Mouse (Mus musculus) erythroblast, embryonic 14.5 days (primary cell): ENCODE data around the gene Gpr182. TPM values are rescaled to one million over a fixed set of nuclear protein-coding genes. Genes with fewer than 3 reads are reported as not detected.
A peak's percentile ranks its signal among the peaks of the same experiment; 100 is the strongest.

ENCODE experiments used
- H3K27me3 ChIP-seq: 2 replicates; pipeline ENCODE4 v1.6.1; 2012; ENCODE audit warnings: inconsistent platforms; ENCODE audit not compliant: control insufficient read depth
- H3K36me3 ChIP-seq: 2 replicates; pipeline ENCODE4 v1.6.1; 2012; ENCODE audit warnings: mild to moderate bottlenecking, inconsistent platforms; ENCODE audit not compliant: control insufficient read depth
- H3K4me1 ChIP-seq: 2 replicates; pipeline ENCODE4 v1.6.1; 2012; ENCODE audit warnings: inconsistent platforms; ENCODE audit not compliant: control insufficient read depth
- H3K4me3 ChIP-seq: replicated peaks from 2 replicates; pipeline ENCODE3; 2012; ENCODE audit warnings: moderate library complexity, mild to moderate bottlenecking, inconsistent platforms
- H3K9me3 ChIP-seq: 2 replicates; pipeline ENCODE4 v1.6.1; 2012; ENCODE audit warnings: low read length, inconsistent platforms, mixed read lengths; ENCODE audit not compliant: control insufficient read depth
- GATA1 ChIP-seq: IDR thresholded peaks from 2 replicates; pipeline ENCODE4 v1.6.1; 2012; ENCODE audit warnings: low read length, inconsistent platforms, mixed read lengths
- TAL1 ChIP-seq: IDR thresholded peaks from 3 replicates; pipeline ENCODE4 v1.6.1; 2012; ENCODE audit warnings: low read length, inconsistent platforms, mixed read lengths
- polyA plus RNA-seq: library from polyadenylated mRNA; stranded (reverse); fragments of >175 nt; gene quantifications from 2 replicates; pipeline ENCODE4 v1.2.3, GENCODE M21; 2012

The Gpr182 gene
- polyA plus RNA-seq, 1 experiment: 0.12 TPM

GRCm38 (mm10) chr10:127730285-127730932 lies 21.1 kb downstream of the Gpr182 start:
- peak; percentile 50 for TF ChIP-seq TAL1
- peak; percentile 40; the same call in 1 of the 2 replicates for TF ChIP-seq GATA1
- Histone ChIP-seq H3K9me3 (0 out of 2 replicates have a peak, but pooled peaks cover 2% of the 10 kb centered on the region), H3K36me3 (peaks cover 15% of the 10 kb centered on the region), H3K4me3 (peak overlapping the region; percentile 21), H3K4me1 (peaks cover 96% of the 10 kb centered on the region), H3K27me3 (peaks cover 12% of the 10 kb centered on the region)

DNA sequence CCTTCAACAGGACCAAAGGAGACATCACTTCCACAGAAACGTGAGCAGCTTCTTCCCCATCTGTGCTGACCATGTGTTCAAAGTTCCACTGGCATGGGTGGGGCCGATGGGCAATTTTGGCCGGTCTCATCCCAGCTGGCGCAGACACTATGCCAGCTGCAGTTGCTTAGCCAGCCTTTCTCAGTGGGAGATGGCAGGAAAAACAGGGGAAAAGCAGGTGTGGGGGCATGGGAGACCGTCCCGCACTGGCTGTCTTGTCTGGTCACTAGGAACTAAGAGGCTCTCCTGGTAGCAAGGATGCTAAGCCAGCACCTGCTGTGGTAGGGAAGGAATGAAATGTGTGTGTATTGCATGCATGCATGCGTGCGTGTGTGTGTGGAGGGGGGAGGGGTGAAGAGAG lies 23.1 kb downstream of the Gpr182 start:
- Histone ChIP-seq H3K36me3 (peaks cover 15% of the 10 kb centered on the region), H3K27me3 (peaks cover 15% of the 10 kb centered on the region), H3K4me3 (no peak overlapping the region), H3K9me3 (no peaks in the 10 kb centered on the region), H3K4me1 (peaks cover 95% of the 10 kb centered on the region)
- TF ChIP-seq GATA1: no peak
- TF ChIP-seq TAL1: no peak

DNA sequence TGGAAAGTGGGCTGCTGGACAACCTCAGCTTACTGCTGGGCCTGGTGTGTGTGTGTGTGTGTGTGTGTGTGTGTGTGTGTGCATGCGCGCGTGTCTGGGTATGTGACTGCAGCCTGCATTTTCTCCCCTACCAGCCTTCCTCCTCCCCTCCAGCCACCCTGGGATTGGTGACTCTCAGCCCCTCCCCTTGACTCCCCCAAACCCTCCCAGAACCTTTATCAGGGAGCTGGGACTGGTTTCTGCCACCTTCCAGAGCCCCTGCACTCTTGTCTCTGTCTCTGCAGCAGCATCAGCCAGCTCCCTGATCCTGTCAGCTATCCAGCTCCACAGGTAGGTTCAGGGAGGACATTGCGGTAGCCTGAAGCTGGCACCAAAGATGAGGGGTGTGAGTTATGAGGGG lies 26.4 kb downstream of the Gpr182 start:
- Histone ChIP-seq H3K36me3 (peaks cover 15% of the 10 kb centered on the region), H3K4me1 (peaks cover 78% of the 10 kb centered on the region), H3K27me3 (peaks cover 45% of the 10 kb centered on the region)

GRCm38 (mm10) chr10:127724178-127724577 lies 27.4 kb downstream of the Gpr182 start, which contains the start of gene Tac2:
Tac2 (plus strand) TSS chr10:127724478.
- TF ChIP-seq TAL1: no peak
- TF ChIP-seq GATA1: no peak
- Histone ChIP-seq H3K4me1 (peaks cover 69% of the 10 kb centered on the region), H3K27me3 (peaks cover 55% of the 10 kb centered on the region), H3K36me3 (peaks cover 9% of the 10 kb centered on the region), H3K9me3 (no peaks in the 10 kb centered on the region), H3K4me3 (peak within 1 kb of the TSS; percentile 49)

More for the DNA sequence above, 26.4 kb downstream of the Gpr182 start:
- peak overlapping the region; percentile 49 for H3K4me3 ChIP-seq
- TF ChIP-seq GATA1: no peak
- TF ChIP-seq TAL1: no peak
- no peaks in the 10 kb centered on the region for H3K9me3 ChIP-seq

- H3K9me3 ChIP-seq: no peaks in the 10 kb centered on the region
- TF ChIP-seq GATA1 (no peak), TAL1 (no peak)
- no peaks in the 10 kb centered on the region for H3K36me3 ChIP-seq
- peaks cover 54% of the 10 kb centered on the region for H3K27me3 ChIP-seq
- peaks cover 45% of the 10 kb centered on the region for H3K4me1 ChIP-seq
- H3K4me3 ChIP-seq: no peak overlapping the region
Measured at GRCm38 (mm10) chr10:127721671-127722418, 29.7 kb downstream of the Gpr182 start.

DNA sequence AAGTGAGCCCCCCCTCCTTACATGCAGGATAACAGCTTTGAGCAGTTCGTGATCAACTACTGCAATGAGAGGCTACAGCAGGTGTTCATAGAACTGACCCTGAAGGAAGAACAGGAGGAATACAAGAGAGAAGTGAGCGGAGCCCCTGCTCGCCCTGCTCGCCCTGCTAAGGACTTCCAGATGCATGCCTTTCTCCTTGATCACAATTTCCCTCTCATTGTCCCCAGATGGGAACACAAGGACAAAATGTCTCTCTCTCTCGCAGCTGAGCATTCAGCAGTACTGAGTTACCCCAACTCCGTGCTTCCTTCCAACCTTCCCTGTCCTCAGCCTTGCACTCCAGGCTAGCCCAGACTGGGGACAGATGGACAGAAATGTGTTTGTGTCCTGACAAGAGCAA lies 38.8 kb downstream of the Gpr182 start:
- Histone ChIP-seq H3K36me3 (no peaks in the 10 kb centered on the region), H3K4me1 (no peaks in the 10 kb centered on the region; the same call in 1 of the 2 replicates), H3K9me3 (peaks cover 4% of the 10 kb centered on the region; the same call in 1 of the 2 replicates), H3K27me3 (0 out of 2 replicates have a peak, but pooled peaks cover 6% of the 10 kb centered on the region), H3K4me3 (no peak overlapping the region)
- TF ChIP-seq TAL1 (no peak), GATA1 (no peak)

DNA sequence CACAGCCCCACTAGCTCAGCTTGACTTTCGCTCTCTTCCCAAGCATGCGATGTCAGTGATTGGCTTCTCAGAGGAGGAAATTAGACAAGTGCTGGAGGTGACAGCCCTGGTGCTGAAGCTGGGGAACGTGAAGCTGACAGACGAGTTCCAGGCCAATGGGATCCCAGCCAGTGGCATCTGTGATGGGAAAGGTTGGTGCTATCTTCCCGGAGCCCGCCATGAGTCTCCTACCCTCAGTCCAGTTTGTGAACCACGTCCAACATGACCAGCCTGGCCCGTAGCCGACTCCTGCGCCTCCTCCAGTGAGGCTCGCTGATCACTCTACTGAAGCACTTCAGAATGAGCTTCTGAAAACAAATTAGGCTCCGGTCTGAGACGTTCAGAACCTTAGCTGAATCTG lies 41.2 kb downstream of the Gpr182 start:
- no peaks in the 10 kb centered on the region for H3K36me3 ChIP-seq
- peaks cover 4% of the 10 kb centered on the region for H3K4me1 ChIP-seq
- no peak overlapping the region for H3K4me3 ChIP-seq
- TF ChIP-seq GATA1: no peak
- TF ChIP-seq TAL1: no peak
- H3K9me3 ChIP-seq: no peaks in the 10 kb centered on the region
- H3K27me3 ChIP-seq: peaks cover 10% of the 10 kb centered on the region; the same call in 1 of the 2 replicates

DNA sequence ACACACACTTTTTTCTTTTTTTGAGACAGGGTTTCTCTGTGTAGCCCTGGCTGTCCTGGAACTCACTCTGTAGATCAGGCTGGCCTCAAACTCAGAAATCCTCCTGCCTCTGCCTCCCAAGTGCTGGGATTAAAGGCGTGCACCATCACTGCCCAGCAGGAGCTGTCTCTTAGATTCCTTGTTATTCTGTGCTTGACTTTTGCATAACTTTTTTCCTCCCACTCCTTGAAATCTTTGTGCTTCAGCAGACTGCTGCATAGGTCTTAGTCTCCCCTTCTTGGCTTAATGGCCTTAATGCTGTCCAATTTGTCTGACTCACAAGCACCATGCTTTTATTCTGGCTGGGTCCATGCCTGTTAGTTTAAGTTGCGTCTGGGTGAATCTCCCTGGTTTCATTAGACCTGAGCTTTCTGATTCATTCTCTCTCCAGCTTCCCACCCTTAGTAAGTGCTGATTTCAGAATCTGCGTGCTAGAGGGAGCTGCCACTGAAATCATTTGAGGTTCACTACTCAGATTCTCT lies 42.6 kb downstream of the Gpr182 start:
- Histone ChIP-seq H3K9me3 (no peaks in the 10 kb centered on the region), H3K4me3 (no peak overlapping the region), H3K4me1 (peaks cover 4% of the 10 kb centered on the region), H3K27me3 (peaks cover 10% of the 10 kb centered on the region; the same call in 1 of the 2 replicates), H3K36me3 (no peaks in the 10 kb centered on the region)
- TF ChIP-seq TAL1: no peak
- TF ChIP-seq GATA1: no peak

DNA sequence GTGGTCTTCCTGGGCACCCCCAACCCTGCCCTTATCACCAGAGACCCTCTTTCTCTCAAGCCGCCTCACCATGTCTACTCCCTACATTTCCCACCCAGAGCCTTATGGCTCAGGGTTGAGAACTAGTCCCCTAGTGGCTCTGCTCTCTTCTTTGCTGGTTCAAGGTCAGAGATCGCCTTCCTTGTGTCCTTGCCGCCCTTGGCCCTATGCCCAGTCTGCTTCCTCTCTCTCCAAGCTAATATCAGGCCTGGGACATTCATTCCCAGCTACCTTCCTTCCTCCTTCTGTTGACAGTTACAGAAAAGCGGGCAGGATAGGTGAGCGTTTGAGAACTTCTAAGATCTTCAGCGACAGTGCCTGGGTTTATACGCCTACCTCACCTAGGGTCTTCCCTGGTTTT lies 43.8 kb downstream of the Gpr182 start:
- TF ChIP-seq GATA1 (no peak), TAL1 (no peak)
- Histone ChIP-seq H3K9me3 (no peaks in the 10 kb centered on the region), H3K27me3 (peaks cover 10% of the 10 kb centered on the region; the same call in 1 of the 2 replicates), H3K36me3 (no peaks in the 10 kb centered on the region), H3K4me1 (peaks cover 6% of the 10 kb centered on the region), H3K4me3 (no peak overlapping the region)
